Mouse (Mus musculus): ENCODE measurements around the gene Cr1l. TPM values are rescaled to one million over a fixed set of nuclear protein-coding genes. Genes with fewer than 3 reads are reported as not detected.

Gene Cr1l
- polyA plus RNA-seq, 1 experiment, result 83.6 TPM

DNA sequence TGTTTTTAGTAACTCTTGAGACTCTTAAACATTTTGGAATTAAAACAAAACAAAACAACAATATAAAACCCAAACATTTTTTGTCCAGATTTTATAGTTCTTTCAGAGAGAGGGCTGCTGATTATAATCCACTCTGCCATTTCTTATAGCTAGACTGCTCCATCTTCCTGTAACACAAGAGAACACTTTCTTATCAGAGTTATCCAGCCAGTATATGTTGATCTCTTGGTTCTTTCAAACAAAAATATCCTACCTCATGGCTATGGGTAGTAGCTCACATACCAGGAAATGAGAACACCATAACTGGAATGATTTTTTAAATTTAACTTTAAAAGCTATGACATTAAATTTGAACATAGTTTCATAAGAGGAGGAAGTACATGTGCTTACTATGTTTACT is 49.2 kb downstream of the Cr1l start:
- no peak overlapping the region for H3K4me3 ChIP-seq (ENCODE audit: insufficient read depth, low read depth, low read length)
- H3K27me3 ChIP-seq (replicated peaks; ENCODE audit: control insufficient read depth, insufficient read depth, low read length), result no peaks in the 10 kb centered on the region
- no peaks in the 10 kb centered on the region for H3K4me1 ChIP-seq (ENCODE audit: control insufficient read depth, insufficient read depth, low read length)
- no peaks in the 10 kb centered on the region for H3K36me3 ChIP-seq (ENCODE audit: control insufficient read depth, insufficient read depth, low read length)
- no peak for TF ChIP-seq POLR2A (IDR thresholded peaks at IDR 0.05; ENCODE audit: low read depth, low read length)
- no peak for TF ChIP-seq CTCF (conservative IDR thresholded peaks at IDR 0.05; ENCODE audit: insufficient read depth, insufficient read length, low read depth, low read length)
- H3K27ac ChIP-seq (ENCODE audit: insufficient read depth, low read depth, low read length), result no peak overlapping the region
- DNase-seq, result no peak

Other genes starting within 250 kb of the Cr1l start
- gene Cd34, start 192.8 kb downstream of the Cr1l start, polyA plus RNA-seq (2012; rRNA removed), result 33.9 and 37.5 TPM in 2 replicates
- gene Cd46, start 39.3 kb downstream of the Cr1l start, polyA plus RNA-seq (2012; rRNA removed), result 0.70 and 0.76 TPM in 2 replicates
- 0.34 and 2.4 TPM in 2 replicates for gene Cr2, start 45.1 kb upstream of the Cr1l start, polyA plus RNA-seq (2012; rRNA removed)